Mouse (Mus musculus) lung, embryonic 14.5 days (tissue): ENCODE results near the gene Rtl1. TPM values are rescaled to one million over a fixed set of nuclear protein-coding genes. Genes with fewer than 3 reads are reported as not detected.
A peak's percentile ranks its signal among the peaks of the same experiment; 100 is the strongest.

Experiments used
- ATAC-seq: fragments of 200-750 bp; cut with Nextera tagmentation; 2 replicates; pipeline ENCODE4 v1.8.0; 2017; ENCODE audit warnings: mild to moderate bottlenecking, moderate TSS enrichment, moderate library complexity; ENCODE audit not compliant: insufficient read depth
- DNase-seq: peaks from one replicate; pipeline ENCODE4 v3.0.0-alpha.2; 2015
- H3K27ac ChIP-seq: fragments of 300-500 bp; sonication (generic); 2 replicates; pipeline ENCODE4 v1.5.1; 2014; ENCODE audit warnings: low read depth, mild to moderate bottlenecking, moderate library complexity
- H3K27me3 ChIP-seq: fragments of 300-500 bp; sonication (generic); 2 replicates; pipeline ENCODE4 v1.6.1; 2014; ENCODE audit warnings: low read length, control low read depth; ENCODE audit not compliant: insufficient read depth
- H3K36me3 ChIP-seq: fragments of 300-500 bp; sonication (generic); 2 replicates; pipeline ENCODE4 v1.6.1; 2014; ENCODE audit warnings: control low read depth; ENCODE audit not compliant: insufficient read depth
- H3K4me1 ChIP-seq: fragments of 300-500 bp; sonication (generic); 2 replicates; pipeline ENCODE4 v1.6.1; 2014; ENCODE audit warnings: antibody characterized with exemption, control low read depth; ENCODE audit not compliant: insufficient read depth
- H3K4me2 ChIP-seq: fragments of 300-500 bp; sonication (generic); 2 replicates; pipeline ENCODE4 v1.6.1; 2014; ENCODE audit warnings: mild to moderate bottlenecking
- H3K4me3 ChIP-seq: fragments of 300-500 bp; sonication (generic); 2 replicates; pipeline ENCODE4 v1.5.1; 2014; ENCODE audit warnings: low read depth, low read length
- H3K9ac ChIP-seq: fragments of 300-500 bp; sonication (generic); 2 replicates; pipeline ENCODE4 v1.6.1; 2014
- H3K9me3 ChIP-seq: fragments of 300-500 bp; sonication (generic); 2 replicates; pipeline ENCODE4 v1.6.1; 2016; ENCODE audit warnings: low read depth, low read length, control low read depth
- CTCF ChIP-seq: IDR thresholded peaks from 2 replicates; pipeline ENCODE4 v1.5.1; 2016; ENCODE audit warnings: antibody characterized with exemption, low read depth
- WGBS: fragments of 180-500 bp; shearing (Covaris S2); extraction: QIAGEN DNeasy Blood & Tissue Kit; methylation state at CpG from one replicate; pipeline ENCODE4 v1.1.7; 2014; 5-methylcytosine and 5-hydroxymethylcytosine counted together
- microRNA counts: library from miRNA; unstranded; fragments of <30 nt; microRNA quantifications from one replicate; lab custom pipeline; 2016
- microRNA-seq: library from miRNA; unstranded; fragments of <30 nt; microRNA quantifications from one replicate; pipeline ENCODE4, GENCODE M21; 2016; ENCODE audit warnings: borderline number of aligned reads
- polyA plus RNA-seq: library from polyadenylated mRNA; unstranded; fragments of >200 nt; fragmentation: Nextera tagmentation; extraction: Ambion mirVana; gene quantifications from 2 replicates; pipeline ENCODE4 v1.2.1, GENCODE M21; 2014

Gene Rtl1
- polyA plus RNA-seq, 1 experiment from 2014 or later = 1.3 TPM

DNA sequence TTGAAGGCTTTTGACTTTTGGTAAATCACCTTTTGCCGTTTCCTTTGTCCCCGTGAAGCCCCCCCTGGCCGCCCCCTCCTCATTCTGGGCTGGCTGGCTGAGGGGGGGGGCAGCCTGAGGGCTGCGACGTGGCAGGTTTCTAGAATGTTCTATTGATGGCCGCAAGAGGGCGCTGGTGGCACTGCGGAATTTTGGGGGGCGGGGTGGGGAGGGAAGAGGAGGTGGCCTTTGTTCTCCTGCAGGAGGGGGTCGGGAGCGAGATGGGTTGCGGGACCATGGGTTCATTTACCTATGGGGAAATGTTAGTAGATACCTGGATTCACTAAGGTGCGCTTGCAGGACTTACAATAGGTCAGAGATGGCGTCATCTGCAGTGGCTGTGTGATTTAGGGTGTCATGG is 58.1 kb downstream of the Rtl1 start:
- H3K27me3 ChIP-seq = no peaks in the 10 kb centered on the region
- H3K4me1 ChIP-seq = no peaks in the 10 kb centered on the region
- peak overlapping the region; percentile 70 for H3K27ac ChIP-seq
- H3K4me3 ChIP-seq = peak overlapping the region; percentile 57
- peak overlapping the region; percentile 58 for H3K4me2 ChIP-seq
- H3K9me3 ChIP-seq = peaks cover 24% of the 10 kb centered on the region; the same call in 1 of the 2 replicates
- ATAC-seq (no peak), DNase-seq (peak; percentile 43)
- WGBS = 55% methylated on average over 14 of the region's 14 CpGs
- peaks cover 12% of the 10 kb centered on the region; the same call in 1 of the 2 replicates for H3K36me3 ChIP-seq
- H3K9ac ChIP-seq = peak overlapping the region; percentile 72
- TF ChIP-seq CTCF = peak; percentile 65

DNA sequence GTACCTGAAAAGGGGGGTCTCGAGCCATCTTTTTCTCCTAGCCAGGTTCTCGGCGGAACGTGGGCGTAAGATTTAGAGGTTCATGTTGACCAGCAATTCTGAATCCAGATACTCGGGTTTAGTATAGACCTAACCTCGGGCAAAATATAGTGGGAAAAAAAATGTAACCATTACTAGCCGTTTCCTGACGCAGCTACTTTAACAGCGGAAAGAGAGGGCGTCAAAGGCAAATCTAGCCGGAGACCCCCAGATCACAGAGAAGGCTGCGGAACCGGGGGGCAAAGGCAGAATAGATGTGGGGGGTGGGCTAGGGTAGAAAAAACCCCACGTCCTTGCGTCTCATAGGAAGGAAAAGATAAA is 58.6 kb downstream of the Rtl1 start:
- Histone ChIP-seq H3K27ac (peak overlapping the region; percentile 70), H3K4me3 (peak overlapping the region; percentile 57), H3K36me3 (peaks cover 11% of the 10 kb centered on the region; the same call in 1 of the 2 replicates), H3K4me2 (peak overlapping the region; percentile 58), H3K27me3 (no peaks in the 10 kb centered on the region), H3K9me3 (peaks cover 24% of the 10 kb centered on the region; the same call in 1 of the 2 replicates), H3K4me1 (no peaks in the 10 kb centered on the region), H3K9ac (peak overlapping the region; percentile 72)
- DNase-seq = no peak
- no peak for TF ChIP-seq CTCF
- 47% methylated on average over 16 of the region's 16 CpGs for WGBS
- no peak for ATAC-seq

DNA sequence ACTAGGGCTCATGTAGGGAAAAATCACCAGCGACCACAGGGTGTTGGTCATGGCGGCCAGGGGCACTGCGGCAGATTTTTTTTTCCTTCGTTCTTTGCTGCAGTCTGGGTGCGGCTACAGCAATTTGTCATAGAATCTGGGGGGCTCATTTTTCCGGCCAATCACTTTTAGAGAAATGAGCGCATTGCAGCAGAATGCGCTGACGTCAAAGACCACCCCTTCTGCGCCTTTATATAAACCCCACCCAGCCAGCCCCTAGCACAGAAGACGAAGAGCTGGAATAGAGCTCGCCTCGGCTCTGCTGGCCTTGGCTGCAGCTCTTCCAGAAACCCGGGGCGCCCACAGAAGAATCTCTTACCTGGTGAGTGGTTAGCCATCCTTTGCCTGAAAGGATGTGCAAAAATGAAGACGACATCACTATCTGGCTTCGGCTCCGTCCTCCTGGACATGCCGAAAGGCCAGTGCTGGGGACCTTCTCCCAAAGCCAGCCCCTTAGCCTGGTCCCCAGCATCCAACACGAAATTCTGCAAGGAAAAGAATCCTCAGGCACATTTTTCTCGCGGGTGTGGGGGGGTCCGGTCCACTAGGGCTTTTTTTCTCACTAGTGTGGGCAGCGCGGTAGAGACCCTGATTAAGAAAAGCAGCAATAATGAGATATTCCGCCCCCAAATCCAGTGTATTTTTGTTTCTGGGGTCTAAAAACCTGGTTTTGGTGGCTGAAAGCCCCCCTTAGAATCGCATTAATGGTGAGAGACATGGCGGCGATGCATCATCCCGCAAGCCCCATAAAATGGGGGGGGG is 59.2 kb downstream of the Rtl1 start:
- peak; percentile 89 for DNase-seq
- H3K27me3 ChIP-seq = no peaks in the 10 kb centered on the region
- peak overlapping the region; percentile 72 for H3K9ac ChIP-seq
- peak; percentile 76 for ATAC-seq
- H3K9me3 ChIP-seq = peaks cover 24% of the 10 kb centered on the region; the same call in 1 of the 2 replicates
- 48% methylated on average over 30 of the region's 30 CpGs for WGBS
- TF ChIP-seq CTCF = no peak
- H3K4me1 ChIP-seq = no peaks in the 10 kb centered on the region
- H3K4me2 ChIP-seq = peak overlapping the region; percentile 58
- H3K4me3 ChIP-seq = peak overlapping the region; percentile 57
- peaks cover 5% of the 10 kb centered on the region; the same call in 1 of the 2 replicates for H3K36me3 ChIP-seq
- H3K27ac ChIP-seq = peak overlapping the region; percentile 70

DNA sequence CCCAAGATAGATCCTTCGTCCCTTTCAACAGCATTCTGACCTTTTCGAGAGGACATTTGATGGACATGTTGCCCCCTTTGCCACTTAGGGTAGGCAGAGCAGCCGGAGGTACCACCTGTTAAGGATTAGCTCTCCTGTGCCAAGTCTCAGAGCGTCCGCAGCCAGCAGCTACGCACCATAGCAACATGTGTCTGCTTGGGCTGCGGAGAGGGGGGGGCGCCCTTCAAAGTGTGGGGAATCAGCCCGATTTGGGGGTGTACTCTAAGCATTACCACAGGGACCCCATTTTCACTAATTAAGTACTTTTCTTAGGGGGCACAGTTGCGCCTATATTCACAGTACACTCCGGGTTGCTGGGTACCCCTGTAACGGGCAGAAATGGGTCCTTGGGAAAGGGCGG is 60.2 kb downstream of the Rtl1 start:
- Histone ChIP-seq H3K4me1 (0 out of 2 replicates have a peak, but pooled peaks cover 3% of the 10 kb centered on the region), H3K4me3 (peak overlapping the region; percentile 57), H3K9ac (no peak overlapping the region), H3K27ac (no peak overlapping the region), H3K36me3 (no peaks in the 10 kb centered on the region), H3K27me3 (no peaks in the 10 kb centered on the region), H3K4me2 (peak overlapping the region; percentile 58), H3K9me3 (peaks cover 24% of the 10 kb centered on the region; the same call in 1 of the 2 replicates)
- WGBS = 47% methylated on average over 13 of the region's 13 CpGs
- ATAC-seq (no peak), DNase-seq (no peak)
- TF ChIP-seq CTCF = no peak

MicroRNA genes within 50 kb of the gene (microRNA counts, 519-probe panel; counts per million panel counts)
- microRNA mmu-miR-1188 (lab: Ali Mortazavi, UCI) (1,478 counts per million, percentile 9 among the panel's probes with 10 or more counts), microRNA mmu-miR-127 (lab: Ali Mortazavi, UCI) (4,166 counts per million, percentile 86 among the panel's probes with 10 or more counts), microRNA mmu-miR-136 (lab: Ali Mortazavi, UCI) (4,364 counts per million, percentile 91 among the panel's probes with 10 or more counts), microRNA mmu-miR-1906 (lab: Ali Mortazavi, UCI) (2,224 counts per million, percentile 32 among the panel's probes with 10 or more counts), microRNA mmu-miR-337-3p (lab: Ali Mortazavi, UCI) (2,041 counts per million, percentile 23 among the panel's probes with 10 or more counts), microRNA mmu-miR-337-5p (lab: Ali Mortazavi, UCI) (1,584 counts per million, percentile 12 among the panel's probes with 10 or more counts), microRNA mmu-miR-341 (lab: Ali Mortazavi, UCI) (30.5 counts per million), microRNA mmu-miR-370 (lab: Ali Mortazavi, UCI) (2,742 counts per million, percentile 51 among the panel's probes with 10 or more counts), microRNA mmu-miR-431 (lab: Ali Mortazavi, UCI) (4,029 counts per million, percentile 83 among the panel's probes with 10 or more counts), microRNA mmu-miR-432 (lab: Ali Mortazavi, UCI) (30.5 counts per million), microRNA mmu-miR-433 (lab: Ali Mortazavi, UCI) (3,877 counts per million, percentile 80 among the panel's probes with 10 or more counts), microRNA mmu-miR-434-3p (lab: Ali Mortazavi, UCI) (3,877 counts per million, percentile 79 among the panel's probes with 10 or more counts), microRNA mmu-miR-434-5p (lab: Ali Mortazavi, UCI) (3,138 counts per million, percentile 60 among the panel's probes with 10 or more counts), microRNA mmu-miR-493 (lab: Ali Mortazavi, UCI) (2,300 counts per million, percentile 36 among the panel's probes with 10 or more counts), microRNA mmu-miR-540-3p (lab: Ali Mortazavi, UCI) (30.5 counts per million), microRNA mmu-miR-540-5p (lab: Ali Mortazavi, UCI) (30.5 counts per million), microRNA mmu-miR-665 (lab: Ali Mortazavi, UCI) (404 counts per million, percentile 1 among the panel's probes with 10 or more counts), microRNA mmu-miR-673-3p (lab: Ali Mortazavi, UCI) (30.5 counts per million), microRNA mmu-miR-673-5p (lab: Ali Mortazavi, UCI) (1,995 counts per million, percentile 21 among the panel's probes with 10 or more counts), microRNA mmu-miR-770-3p (lab: Ali Mortazavi, UCI) (2,155 counts per million, percentile 29 among the panel's probes with 10 or more counts), microRNA mmu-miR-770-5p (lab: Ali Mortazavi, UCI) (30.5 counts per million)

Small RNA genes within 50 kb of the gene (microRNA-seq; reads per million reads assigned to microRNA genes)
- gene Gm23912 = not detected
- 15.2 reads per million, percentile 28 among the genes with 10 or more reads in this experiment for gene Mir1188
- 9,831 reads per million, percentile 93 among the genes with 10 or more reads in this experiment for gene Mir127
- gene Mir136 = not detected
- gene Mir1906-1 = not detected
- gene Mir3070a = 4.0 reads per million, percentile 14 among the genes with 10 or more reads in this experiment
- gene Mir3070b = 0.71 reads per million
- gene Mir3071 = not detected
- gene Mir337 = not detected
- gene Mir341 = 1,456 reads per million, percentile 76 among the genes with 10 or more reads in this experiment
- not detected for gene Mir3544
- gene Mir370 = 569 reads per million, percentile 69 among the genes with 10 or more reads in this experiment
- gene Mir431 = 6,809 reads per million, percentile 91 among the genes with 10 or more reads in this experiment
- gene Mir432 = not detected
- 1,143 reads per million, percentile 74 among the genes with 10 or more reads in this experiment for gene Mir433
- 1,886 reads per million, percentile 79 among the genes with 10 or more reads in this experiment for gene Mir434
- 115 reads per million, percentile 51 among the genes with 10 or more reads in this experiment for gene Mir493
- gene Mir540 = 1,092 reads per million, percentile 73 among the genes with 10 or more reads in this experiment
- gene Mir665 = 639 reads per million, percentile 69 among the genes with 10 or more reads in this experiment
- gene Mir673 = 196 reads per million, percentile 56 among the genes with 10 or more reads in this experiment
- 103 reads per million, percentile 49 among the genes with 10 or more reads in this experiment for gene Mir770

Other genes starting within 250 kb of the Rtl1 start
- gene Dlk1, start 147.5 kb downstream of the Rtl1 start, polyA plus RNA-seq = 468 and 481 TPM in 2 replicates